Mouse (Mus musculus) stomach, postnatal 0 days (tissue): ENCODE data around the gene Hist1h2bh.

Experiments used
- CTCF ChIP-seq: IDR thresholded peaks from 2 replicates; pipeline ENCODE4 v1.5.1; 2016; ENCODE audit warnings: antibody characterized with exemption, low read depth, mild to moderate bottlenecking, moderate library complexity
- EP300 ChIP-seq: optimal IDR thresholded peaks from 2 replicates; pipeline ENCODE3; 2016; ENCODE audit warnings: antibody characterized with exemption

DNA sequence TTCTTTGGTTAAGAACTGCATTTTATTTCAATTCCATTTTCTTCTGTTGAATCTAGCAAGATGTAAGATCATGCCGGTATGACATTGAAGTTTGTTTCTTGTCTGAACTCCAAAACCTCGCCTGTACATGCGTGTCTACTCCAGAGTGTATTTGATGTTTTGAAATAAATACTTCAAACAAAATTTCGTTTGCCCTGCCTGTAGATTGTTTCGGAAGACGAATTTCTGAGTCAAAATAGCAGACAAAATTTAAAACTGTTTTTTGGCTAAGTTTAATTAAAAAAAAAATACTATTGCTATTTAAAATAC lies 24.9 kb downstream of the Hist1h2bh start:
- TF ChIP-seq CTCF (no peak), EP300 (no peak)
